Mouse (Mus musculus) lung, adult 2 months (tissue): Measurements from ENCODE around the gene Gm20696. TPM values are rescaled to one million over a fixed set of nuclear protein-coding genes. Genes with fewer than 3 reads are reported as not detected.

Source experiments
- DNase-seq: peaks from one replicate; pipeline ENCODE4 v3.0.0; 2022
- H3K4me1 ChIP-seq: fragments of 200-500 bp; 2 replicates; pipeline ENCODE4 v1.6.1; 2011; ENCODE audit warnings: low read length; ENCODE audit not compliant: control insufficient read depth, insufficient read depth
- H3K4me3 ChIP-seq: fragments of 200-500 bp; replicated peaks from 2 replicates; pipeline ENCODE3; 2011; ENCODE audit warnings: low read depth, mild to moderate bottlenecking, control low read depth, low read length; ENCODE audit errors: extremely low read depth
- CTCF ChIP-seq: fragments of 200-500 bp; IDR thresholded peaks from 2 replicates; pipeline ENCODE4 v1.5.1; 2011; ENCODE audit warnings: mild to moderate bottlenecking, low read length, control low read depth; ENCODE audit not compliant: insufficient read depth
- POLR2A ChIP-seq: fragments of 200-500 bp; IDR thresholded peaks from 2 replicates; pipeline ENCODE4 v1.6.1; 2011; ENCODE audit warnings: low read depth, mild to moderate bottlenecking, control low read depth, low read length, borderline replicate concordance; ENCODE audit errors: extremely low read depth
- WGBS: fragments of 180-500 bp; shearing (Covaris S2); methylation state at CpG from one replicate; pipeline ENCODE4 v1.1.7; 2018; 5-methylcytosine and 5-hydroxymethylcytosine counted together
- polyA plus RNA-seq: library from polyadenylated mRNA; depleted of rRNA; stranded (reverse); fragments of >200 nt; gene quantifications from 2 replicates; pipeline ENCODE4 v1.2.3, GENCODE M21; 2012

Gm20696 gene
- polyA plus RNA-seq, 1 experiment, result 1.4 TPM

DNA sequence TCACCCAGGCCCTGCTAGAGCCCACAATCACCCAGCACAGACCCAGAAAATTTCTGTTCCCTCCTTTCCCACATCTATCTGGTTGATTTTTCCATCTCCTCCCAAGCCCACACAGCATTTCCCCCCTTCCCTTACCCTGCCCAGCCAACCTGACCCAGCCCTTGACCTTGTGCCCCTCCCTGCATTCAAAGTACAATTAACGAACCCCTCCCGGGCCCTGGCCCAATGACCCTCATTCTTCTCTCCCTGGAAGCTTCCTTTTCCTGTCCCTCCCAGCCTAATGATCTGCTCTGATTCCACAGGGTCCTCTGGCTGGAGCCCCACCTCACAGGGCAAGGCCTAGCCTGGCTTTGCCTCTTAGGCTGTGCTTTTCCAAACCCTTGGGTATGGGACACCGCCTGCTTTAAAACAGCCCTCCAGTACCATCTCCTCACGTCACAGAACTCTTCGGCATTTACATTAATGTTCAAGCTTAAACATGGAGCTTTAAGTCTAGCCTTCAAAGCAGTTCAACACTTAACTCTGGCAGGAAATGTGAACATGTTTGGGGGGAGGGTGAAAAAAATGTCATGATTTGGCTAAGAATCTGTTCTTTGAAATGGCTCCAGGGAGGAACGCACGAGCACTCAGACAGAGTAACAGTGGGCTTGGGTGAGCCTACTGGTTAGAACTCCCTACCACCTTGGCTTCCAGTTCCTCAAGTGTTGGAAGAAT lies 287.4 kb downstream of the Gm20696 start:
- Histone ChIP-seq H3K4me1 (peaks cover 38% of the 10 kb centered on the region), H3K4me3 (no peak overlapping the region)
- 47% methylated on average over 7 of the region's 7 CpGs for WGBS
- DNase-seq, result no peak
- TF ChIP-seq POLR2A, result no peak

DNA sequence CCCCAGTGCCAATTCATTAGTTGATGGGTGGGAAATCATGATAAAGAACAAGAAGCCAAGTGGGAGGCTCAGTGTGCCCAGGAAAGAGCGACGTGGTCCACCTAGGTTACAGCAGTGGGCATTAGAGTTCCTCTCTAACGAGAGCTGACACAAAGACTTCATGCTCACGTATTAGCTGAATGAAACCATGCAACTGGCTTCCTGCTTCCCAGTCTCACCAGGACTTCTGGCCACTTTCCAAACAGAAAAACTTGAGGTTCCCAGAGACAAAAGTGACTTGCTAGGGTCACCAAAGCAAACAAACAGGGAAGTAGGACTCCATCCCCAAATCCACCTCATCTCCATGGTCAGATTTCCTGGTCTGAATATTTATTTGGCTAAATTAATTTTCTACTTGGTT lies 288.9 kb downstream of the Gm20696 start:
- peaks cover 40% of the 10 kb centered on the region for H3K4me1 ChIP-seq
- 47% methylated on average over 4 of the region's 4 CpGs for WGBS
- H3K4me3 ChIP-seq, result no peak overlapping the region
- DNase-seq, result no peak
- TF ChIP-seq CTCF (no peak), POLR2A (no peak)

DNA sequence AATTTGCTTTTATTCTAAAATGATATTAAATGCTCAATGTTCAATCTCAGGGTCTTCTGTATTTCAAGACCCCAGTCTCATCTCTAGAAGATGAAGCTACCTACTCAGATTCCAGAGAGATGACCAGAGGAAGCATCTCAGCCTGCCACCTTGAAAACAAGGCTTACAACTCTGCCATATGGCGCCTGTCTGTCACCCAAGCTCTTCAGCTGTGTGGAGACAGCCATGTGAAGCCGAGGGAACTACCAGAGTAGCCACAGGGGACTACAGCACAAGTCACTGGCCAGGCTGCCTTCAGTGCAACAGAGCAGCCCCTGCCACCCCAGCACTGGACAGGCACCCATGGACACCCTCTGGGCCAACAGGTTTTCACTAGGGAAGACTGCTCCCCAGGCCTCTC lies 289.5 kb downstream of the Gm20696 start:
- no peak for DNase-seq
- Histone ChIP-seq H3K4me3 (no peak overlapping the region), H3K4me1 (peaks cover 40% of the 10 kb centered on the region)
- TF ChIP-seq CTCF (no peak), POLR2A (no peak)
- 66% methylated on average over 2 of the region's 2 CpGs for WGBS

DNA sequence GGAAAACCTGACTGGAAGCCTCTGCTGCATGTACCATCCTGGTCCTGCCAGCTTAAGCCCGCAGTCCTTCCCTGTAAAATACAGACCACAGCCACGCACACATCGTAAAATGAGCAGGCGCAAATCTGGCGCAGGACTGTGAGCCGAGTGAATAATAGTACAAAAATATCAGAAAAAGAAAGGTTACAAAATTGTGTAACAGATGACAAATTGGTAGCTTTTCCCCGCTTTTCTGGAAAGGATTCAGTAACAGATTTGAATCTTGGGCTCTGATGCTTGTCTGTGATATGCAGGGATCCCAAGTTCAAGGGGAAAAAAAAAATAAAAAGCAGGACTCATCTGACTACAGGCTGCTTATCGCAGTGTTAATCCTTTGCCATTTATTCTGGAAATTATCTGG lies 289.9 kb downstream of the Gm20696 start:
- Histone ChIP-seq H3K4me3 (no peak overlapping the region), H3K4me1 (peaks cover 40% of the 10 kb centered on the region)
- TF ChIP-seq POLR2A, result no peak
- TF ChIP-seq CTCF, result no peak
- no peak for DNase-seq
- 85% methylated on average over 8 of the region's 8 CpGs for WGBS

- DNase-seq, result no peak
- TF ChIP-seq CTCF, result no peak
- no peak for TF ChIP-seq POLR2A
- WGBS, result 26% methylated on average over 6 of the region's 6 CpGs
- Histone ChIP-seq H3K4me1 (peaks cover 40% of the 10 kb centered on the region), H3K4me3 (no peak overlapping the region)
These were observed 290.7 kb downstream of the Gm20696 start for GRCm38 (mm10) chr6:99375865-99376264.

GRCm38 (mm10) chr6:99375376-99375775 lies 291.2 kb downstream of the Gm20696 start:
- 51% methylated on average over 4 of the region's 4 CpGs for WGBS
- TF ChIP-seq POLR2A, result no peak
- no peak for TF ChIP-seq CTCF
- no peak for DNase-seq
- Histone ChIP-seq H3K4me1 (peaks cover 40% of the 10 kb centered on the region), H3K4me3 (no peak overlapping the region)

DNA sequence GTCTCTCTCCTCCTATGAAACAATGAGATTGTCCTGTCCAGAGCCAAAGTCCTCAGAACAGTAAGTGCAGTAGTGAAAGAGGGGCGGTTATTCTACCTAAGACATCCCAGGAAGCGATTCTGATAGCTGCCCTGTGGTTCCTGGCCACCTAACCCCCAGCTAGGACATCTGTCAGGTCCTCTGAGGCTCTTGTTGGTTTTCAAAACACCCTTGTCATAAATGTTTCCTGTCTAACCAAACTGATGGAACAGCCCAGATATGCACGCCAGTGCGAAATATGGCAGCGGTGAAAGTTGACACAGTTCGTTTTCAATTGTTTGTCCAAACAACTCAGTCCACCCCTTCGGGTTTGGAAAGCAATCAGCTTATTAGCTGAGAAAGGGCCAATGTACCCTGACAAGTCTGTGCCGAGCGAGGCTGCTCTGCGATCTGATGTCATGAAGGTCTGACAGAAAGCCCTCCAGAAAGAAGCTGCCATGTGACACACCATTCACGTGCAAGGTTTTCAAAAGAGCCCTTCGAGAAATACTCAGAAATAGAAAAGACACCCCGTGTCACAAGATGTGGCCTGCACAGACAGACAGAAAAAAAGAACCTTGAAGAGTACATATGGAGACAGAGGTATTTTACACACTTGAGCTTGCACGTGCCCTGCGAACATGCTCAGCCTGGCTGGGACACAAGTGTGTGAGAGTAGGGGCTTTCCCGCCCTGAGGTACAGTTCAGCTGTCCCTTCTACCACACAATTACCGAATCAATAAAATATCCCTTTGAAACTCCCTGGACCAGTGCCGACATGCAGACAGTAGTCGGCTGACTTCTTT lies 291.9 kb downstream of the Gm20696 start:
- WGBS, result 19% methylated on average over 19 of the region's 19 CpGs
- Histone ChIP-seq H3K4me1 (peaks cover 38% of the 10 kb centered on the region), H3K4me3 (no peak overlapping the region)
- no peak for TF ChIP-seq CTCF
- no peak for TF ChIP-seq POLR2A
- DNase-seq, result peak; percentile 44

GRCm38 (mm10) chr6:99372427-99372826 lies 294.2 kb downstream of the Gm20696 start:
- H3K4me1 ChIP-seq, result peaks cover 19% of the 10 kb centered on the region
- H3K4me3 ChIP-seq, result no peak overlapping the region
- no peak for TF ChIP-seq CTCF
- TF ChIP-seq POLR2A, result no peak
- DNase-seq, result no peak
- WGBS, result 75% methylated on average over 5 of the region's 5 CpGs

- no peak for DNase-seq
- 59% methylated on average over 6 of the region's 6 CpGs for WGBS
- H3K4me1 ChIP-seq, result peaks cover 15% of the 10 kb centered on the region
- TF ChIP-seq POLR2A (no peak), CTCF (no peak)
- H3K4me3 ChIP-seq, result no peak overlapping the region
These were observed 294.6 kb downstream of the Gm20696 start for GRCm38 (mm10) chr6:99372016-99372415.

DNA sequence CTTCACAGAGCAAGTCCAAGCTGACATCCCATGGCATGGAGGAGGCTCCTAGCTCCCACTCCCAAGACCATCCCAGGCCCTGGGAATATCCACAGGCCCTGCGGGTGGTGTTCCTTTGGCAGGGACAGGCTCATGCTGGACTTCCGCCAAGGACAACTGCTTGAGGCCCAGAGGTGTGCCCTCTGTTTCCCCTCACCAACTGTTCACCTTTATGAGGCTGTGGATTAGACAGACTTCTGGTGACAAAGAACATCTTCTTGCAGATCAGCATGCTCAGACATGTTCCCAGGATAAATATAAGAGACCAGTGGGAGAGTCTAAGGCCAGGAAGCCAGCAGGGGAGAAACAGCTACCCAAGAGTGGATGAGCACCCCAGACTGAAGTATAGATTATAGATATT lies 296.7 kb downstream of the Gm20696 start:
- Histone ChIP-seq H3K4me3 (no peak overlapping the region), H3K4me1 (peaks cover 8% of the 10 kb centered on the region)
- TF ChIP-seq POLR2A (no peak), CTCF (no peak)
- DNase-seq, result no peak
- WGBS, result 66% methylated on average over 2 of the region's 2 CpGs
